Mouse (Mus musculus): Measurements from ENCODE around the gene Txndc5.

Gene Txndc5

GRCm38 (mm10) chr13:38527041-38527796, 1.4 kb downstream of the Txndc5 start:
- no peak for DNase-seq (ENCODE audit: low read depth, low spot score)

- DNase-seq (ENCODE audit: low read depth, low spot score), result no peak
Measured at GRCm38 (mm10) chr13:38526116-38526515, 2.5 kb downstream of the Txndc5 start.

GRCm38 (mm10) chr13:38525261-38525660, 3.4 kb downstream of the Txndc5 start:
- no peak for DNase-seq (ENCODE audit: low read depth, low spot score)

- DNase-seq (ENCODE audit: low read depth, low spot score), result no peak
Measured at GRCm38 (mm10) chr13:38523231-38523630, 5.4 kb downstream of the Txndc5 start.

GRCm38 (mm10) chr13:38522056-38522654, 6.5 kb downstream of the Txndc5 start:
- no peak for DNase-seq (ENCODE audit: low read depth, low spot score)

GRCm38 (mm10) chr13:38520299-38520698, 8.3 kb downstream of the Txndc5 start:
- no peak for DNase-seq (ENCODE audit: low read depth, low spot score)

- no peak for DNase-seq (ENCODE audit: low read depth, low spot score)
Measured at GRCm38 (mm10) chr13:38516582-38516981, 12.0 kb downstream of the Txndc5 start.

- DNase-seq (ENCODE audit: low read depth, low spot score), result no peak
Measured at GRCm38 (mm10) chr13:38515845-38516244, 12.8 kb downstream of the Txndc5 start.

GRCm38 (mm10) chr13:38515431-38515830, 13.2 kb downstream of the Txndc5 start:
- DNase-seq (ENCODE audit: low read depth, low spot score), result no peak

GRCm38 (mm10) chr13:38513921-38514320, 14.7 kb downstream of the Txndc5 start:
- DNase-seq (ENCODE audit: low read depth, low spot score), result no peak

- no peak for DNase-seq (ENCODE audit: low read depth, low spot score)
Measured at GRCm38 (mm10) chr13:38511979-38512378, 16.6 kb downstream of the Txndc5 start.

GRCm38 (mm10) chr13:38509681-38510341, 18.8 kb downstream of the Txndc5 start:
- DNase-seq (ENCODE audit: low read depth, low spot score), result no peak

GRCm38 (mm10) chr13:38506936-38507335, 21.7 kb downstream of the Txndc5 start:
- DNase-seq (ENCODE audit: low read depth, low spot score), result no peak

- no peak for DNase-seq (ENCODE audit: low read depth, low spot score)
Measured at GRCm38 (mm10) chr13:38506320-38506719, 22.3 kb downstream of the Txndc5 start.

GRCm38 (mm10) chr13:38503137-38503849, 25.3 kb downstream of the Txndc5 start:
- no peak for DNase-seq (ENCODE audit: low read depth, low spot score)

GRCm38 (mm10) chr13:38501314-38501713, 27.3 kb downstream of the Txndc5 start:
- DNase-seq (ENCODE audit: low read depth, low spot score), result no peak

GRCm38 (mm10) chr13:38496715-38497114, 31.9 kb downstream of the Txndc5 start:
- no peak for DNase-seq (ENCODE audit: low read depth, low spot score)

GRCm38 (mm10) chr13:38486767-38487166, 41.9 kb downstream of the Txndc5 start:
- DNase-seq (ENCODE audit: low read depth, low spot score), result no peak

GRCm38 (mm10) chr13:38484701-38485100, 43.9 kb downstream of the Txndc5 start:
- DNase-seq (ENCODE audit: low read depth, low spot score), result no peak

- DNase-seq (ENCODE audit: low read depth, low spot score), result no peak
Measured at GRCm38 (mm10) chr13:38481021-38481420, 47.6 kb downstream of the Txndc5 start.

- no peak for DNase-seq (ENCODE audit: low read depth, low spot score)
Measured at GRCm38 (mm10) chr13:38476936-38477335, 51.7 kb downstream of the Txndc5 start.

- DNase-seq (ENCODE audit: low read depth, low spot score), result no peak
Measured at GRCm38 (mm10) chr13:38473497-38473896, 55.1 kb downstream of the Txndc5 start.
